In genomic region chr7:81954208-81954846, GRCm38 (mm10) we compare ENCODE assay signal across 11 mouse cellular contexts. TPM values are rescaled to one million over a fixed set of nuclear protein-coding genes. Genes with fewer than 3 reads are reported as not detected.
A peak's percentile ranks its signal among the peaks of the same experiment; 100 is the strongest.
DNase-seq lines count a peak whose midpoint lies in the region; ATAC-seq and TF ChIP-seq lines count a peak whose summit lies in the region.
"Had no signal": no experiment of that assay in that cellular context is flagged by ENCODE, and none has a peak within 500 bp of the region (broad histone marks: within the 10 kb centered on the region; RNA-seq: fewer than 3 reads in every experiment).

No protein-coding gene starts in this region.

- intact Hi-C loops in heart, postnatal 36 days (cut with DNase I): loop anchor here (1.0 to 5.0 kb wide), 2 partner anchors 87 to 165 kb away; partner anchors contain the start of gene 3110040N11Rik

- no peaks in the 10 kb centered on the region for H3K4me1 ChIP-seq in lung, postnatal 0 days (ENCODE audit: insufficient read depth, low read depth, low read length)
- H3K4me1 ChIP-seq: embryonic facial prominence, embryonic 12.5 days; neural tube, embryonic 13.5 days had no signal

- H3K27ac ChIP-seq in lung, postnatal 0 days (ENCODE audit: low read length): no peak overlapping the region
- H3K27ac ChIP-seq: embryonic facial prominence, embryonic 12.5 days; neural tube, embryonic 13.5 days had no signal

- no peaks in the 10 kb centered on the region for H3K27me3 ChIP-seq in lung, postnatal 0 days (replicated peaks; ENCODE audit: insufficient read depth, low read length)

- no peak overlapping the region for H3K9ac ChIP-seq in lung, postnatal 0 days (replicated peaks; ENCODE audit: low read depth)
- H3K9ac ChIP-seq: embryonic facial prominence, embryonic 12.5 days; neural tube, embryonic 13.5 days had no signal

- H3K4me2 ChIP-seq in lung, postnatal 0 days (replicated peaks; ENCODE audit: low read depth, low read length): no peak overlapping the region
- H3K4me2 ChIP-seq: embryonic facial prominence, embryonic 12.5 days; neural tube, embryonic 13.5 days had no signal

- H3K4me3 ChIP-seq in lung, postnatal 0 days (ENCODE audit: low read depth, low read length): no peak overlapping the region
- H3K4me3 ChIP-seq: embryonic facial prominence, embryonic 12.5 days; neural tube, embryonic 13.5 days had no signal

- ATAC-seq in lung, postnatal 0 days: no peak

- DNase-seq in heart, adult 18-20 months: peak; percentile 5 to 23
- no peak for DNase-seq in heart, postnatal 36 days
- peak; percentile 31 for DNase-seq in right cerebral cortex, adult 18-20 months
- no peak for DNase-seq in right cerebral cortex, postnatal 25 days
- DNase-seq in adrenal gland, postnatal 36 days: peak; percentile 7 to 44
- DNase-seq in lung, postnatal 0 days (ENCODE audit: low spot score): peak; percentile 62
- DNase-seq in thymus, postnatal 14 days: peak; percentile 61
- no peak for DNase-seq in cerebellum, adult 8-10 months

- no peaks in the 10 kb centered on the region for H3K9me3 ChIP-seq in lung, postnatal 0 days (ENCODE audit: low read length)
- H3K9me3 ChIP-seq: embryonic facial prominence, embryonic 12.5 days; neural tube, embryonic 13.5 days had no signal

- H3K36me3 ChIP-seq in lung, postnatal 0 days (ENCODE audit: insufficient read depth, low read length): no peaks in the 10 kb centered on the region
- H3K36me3 ChIP-seq: embryonic facial prominence, embryonic 12.5 days; neural tube, embryonic 13.5 days had no signal

- TF ChIP-seq CTCF in lung, postnatal 0 days (IDR thresholded peaks at IDR 0.05): peak; percentile 77

- TF ChIP-seq EP300 in lung, postnatal 0 days (IDR thresholded peaks at IDR 0.05): no peak

RNA-seq across cellular contexts. Expression of gene Hdgfl3, which starts 20.1 kb away (rescaled TPM):
- 1 to 10 TPM; 7.2 to 9.2 TPM for total RNA-seq in heart, adult 18-20 months (2021)
- total RNA-seq in heart, postnatal 36 days (2021): 1 to 10 TPM; 6.7 to 9.0 TPM
- total RNA-seq in adrenal gland, postnatal 36 days (2021): 10 to 100 TPM; 11.6 to 12.0 TPM
- 6.1 and 6.4 TPM in 2 replicates for polyA plus RNA-seq in lung, postnatal 0 days (2015; fragmentation: Nextera tagmentation; extraction: Ambion mirVana)

RNA-seq across cellular contexts. Expression of gene Bnc1, which starts 37.8 kb away (rescaled TPM):
- 1 to 10 TPM; 1.0 to 1.2 TPM for total RNA-seq in heart, adult 18-20 months (2021)
- total RNA-seq in heart, postnatal 36 days (2021): 1 to 10 TPM; 1.5 to 1.9 TPM
- total RNA-seq in adrenal gland, postnatal 36 days (2021): under 1 TPM; 0.63 to 0.73 TPM
- 0.58 and 0.61 TPM in 2 replicates for polyA plus RNA-seq in lung, postnatal 0 days (2015; fragmentation: Nextera tagmentation; extraction: Ambion mirVana)
- total RNA-seq: layer of hippocampus, postnatal 14 days had no signal

Comparison
In these comparisons a context has a peak if more than half of its experiments do, and no peak if none do; other contexts are left out.
1. DNase-seq: peak in heart, adult 18-20 months (2 of 2), right cerebral cortex, adult 18-20 months (single experiment), adrenal gland, postnatal 36 days (2 of 2), lung, postnatal 0 days (single experiment) and thymus, postnatal 14 days (single experiment); none in heart, postnatal 36 days (0 of 2), right cerebral cortex, postnatal 25 days (single experiment) and cerebellum, adult 8-10 months (single experiment).